Mouse (Mus musculus): ENCODE data around the gene Tpk1.

DNA sequence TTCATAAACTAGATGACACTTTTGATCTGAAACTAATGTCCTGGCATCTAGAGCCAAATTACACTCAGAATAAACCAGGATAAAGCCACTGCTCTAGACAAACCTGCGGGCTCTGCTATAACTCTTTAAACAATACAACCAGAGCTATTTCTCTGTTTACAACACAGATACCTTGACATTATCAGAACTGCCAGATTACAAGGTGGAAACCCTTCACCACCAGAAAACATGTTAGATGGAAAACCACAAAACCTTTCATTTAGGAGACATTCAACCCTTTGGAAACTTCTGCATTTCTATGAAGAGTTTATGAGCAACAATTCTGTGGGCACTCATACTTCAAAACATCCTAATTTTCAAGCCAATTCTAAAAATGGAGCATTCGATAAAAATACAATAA, 20.4 kb downstream of the Tpk1 start:
- TF ChIP-seq EP300 (IDR thresholded peaks at IDR 0.05; ENCODE audit: low read depth in 1 of 2, low read length in 2 of 2) = no peak
- TF ChIP-seq ZC3H11A (IDR thresholded peaks at IDR 0.05; ENCODE audit: low read depth, low read length) = no peak
- no peak for TF ChIP-seq CTCF (IDR thresholded peaks at IDR 0.05 in 2 of 3, conservative IDR thresholded peaks at IDR 0.05 in 1 of 3; ENCODE audit: control insufficient read depth in 1 of 3, insufficient read depth in 1 of 3, low read depth in 2 of 3, low read length in 3 of 3, poor library complexity in 1 of 3, severe bottlenecking in 1 of 3)
